Mouse (Mus musculus) duodenum, adult 2 months (tissue): Measurements from ENCODE around the gene Zfp879. TPM values are rescaled to one million over a fixed set of nuclear protein-coding genes. Genes with fewer than 3 reads are reported as not detected.

Experiments
- polyA plus RNA-seq: library from polyadenylated mRNA; depleted of rRNA; stranded (reverse); fragments of >200 nt; gene quantifications from 2 replicates; pipeline ENCODE4 v1.2.3, GENCODE M21; 2012; ENCODE audit warnings: low replicate concordance; rRNA removed

The Zfp879 gene
- polyA plus RNA-seq: 0.04 TPM in 1 of 2 replicates, not detected in the other

DNA sequence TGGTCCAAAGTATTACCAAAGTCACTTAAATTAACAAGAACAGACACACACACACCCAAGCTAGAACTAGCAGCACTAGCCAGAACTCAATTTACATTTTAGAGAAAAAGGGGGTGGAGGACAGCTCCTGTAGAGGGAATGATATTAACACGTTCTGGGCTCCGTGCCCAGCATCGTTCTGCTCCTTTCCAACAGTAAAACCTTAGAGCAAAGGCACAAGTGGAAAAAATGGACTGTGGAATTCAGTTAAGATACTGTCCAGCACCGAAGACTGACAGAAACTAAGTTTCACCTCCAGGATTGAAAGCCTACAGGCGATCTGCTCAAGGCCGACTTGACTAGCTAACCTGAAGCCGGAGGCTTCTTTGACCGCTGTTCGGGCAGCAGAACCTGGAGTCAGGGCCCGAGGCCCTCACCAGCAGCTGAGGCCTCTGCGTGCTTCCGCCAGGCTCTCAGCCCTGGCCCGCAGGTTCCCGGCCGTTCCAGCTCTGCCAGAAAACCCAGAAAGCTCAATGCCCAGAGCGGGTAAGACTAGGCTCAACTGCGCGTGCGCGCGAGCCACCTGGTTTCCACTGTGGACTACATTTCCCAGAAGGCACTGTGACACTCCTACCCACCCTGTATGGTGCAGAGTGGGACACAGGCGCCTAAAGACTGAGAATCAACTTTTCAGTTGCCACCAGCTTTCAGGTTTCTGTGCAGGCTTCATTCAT, at the start of gene Zfp879:
TSS of gene Zfp879 (minus strand) at position 530 of the 713 bp plus-strand sequence.

DNA sequence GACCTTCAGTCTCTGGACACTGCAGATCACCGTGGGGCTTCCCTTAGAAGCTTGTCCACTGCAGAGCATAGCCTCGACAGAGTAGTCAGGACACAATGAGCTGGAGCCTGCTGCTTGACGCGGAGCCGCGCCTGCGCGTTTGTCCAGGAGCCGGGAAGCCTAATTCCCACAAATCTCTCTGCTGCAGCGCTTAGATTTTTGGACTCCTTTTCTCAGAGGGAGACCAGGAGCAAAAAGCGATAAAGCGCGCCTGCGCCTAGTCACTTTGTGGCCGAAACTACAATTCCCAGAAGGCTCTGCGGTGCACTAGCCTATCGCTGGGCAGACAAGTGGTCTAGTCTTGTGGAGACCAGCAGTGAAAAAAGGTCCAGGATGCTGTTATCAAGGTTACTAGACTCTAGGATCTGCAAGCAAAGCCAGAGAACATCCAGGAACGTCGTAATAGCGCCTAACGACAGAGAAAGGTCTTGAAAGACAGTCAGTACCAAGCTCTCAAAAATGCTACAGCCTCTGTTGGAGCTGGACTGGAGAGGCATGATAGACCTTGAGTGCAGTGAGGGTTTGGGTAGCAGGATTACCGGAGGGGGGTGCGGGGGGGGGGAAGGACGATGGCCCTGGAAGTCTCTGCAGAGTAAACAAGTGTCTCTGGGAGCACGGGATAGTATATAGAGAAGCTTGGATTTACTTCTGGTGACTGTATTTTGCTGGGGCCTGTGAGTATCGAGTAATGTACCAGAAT, 46.2 kb upstream of the Zfp879 start, which contains the start of gene Zfp454:
TSS of gene Zfp454 (minus strand) at position 262 of the 739 bp plus-strand sequence.

DNA sequence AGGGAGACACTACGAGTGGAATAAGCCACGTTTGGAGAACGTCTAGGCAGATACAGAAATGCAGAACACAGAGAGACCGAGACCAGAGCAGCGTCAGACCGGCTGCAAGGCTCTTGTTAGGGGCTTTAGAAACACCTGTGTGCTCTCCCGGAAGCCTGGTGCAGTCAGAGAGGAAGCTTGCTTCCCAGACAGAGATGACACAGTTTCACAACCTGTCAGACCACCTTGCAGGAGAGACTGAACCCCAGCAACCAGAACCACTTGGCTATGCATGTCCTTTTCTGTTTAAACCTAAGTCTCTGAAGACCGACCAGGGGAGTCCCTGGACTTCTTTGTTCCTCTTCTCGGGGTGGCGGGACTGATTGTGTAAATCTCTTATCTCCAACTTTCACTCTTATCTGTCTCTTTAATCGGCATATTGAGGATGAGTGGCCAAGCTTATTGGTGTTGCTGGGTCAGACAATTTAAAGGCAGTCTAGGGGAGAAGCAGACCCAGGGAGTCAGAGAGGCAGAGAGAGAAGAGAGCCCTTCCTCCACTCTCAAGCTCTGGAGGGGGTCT, 8.9 kb upstream of the Zfp879 start, which contains the start of gene Grm6:
TSS of gene Grm6 (plus strand) at position 509 of the 559 bp plus-strand sequence.

DNA sequence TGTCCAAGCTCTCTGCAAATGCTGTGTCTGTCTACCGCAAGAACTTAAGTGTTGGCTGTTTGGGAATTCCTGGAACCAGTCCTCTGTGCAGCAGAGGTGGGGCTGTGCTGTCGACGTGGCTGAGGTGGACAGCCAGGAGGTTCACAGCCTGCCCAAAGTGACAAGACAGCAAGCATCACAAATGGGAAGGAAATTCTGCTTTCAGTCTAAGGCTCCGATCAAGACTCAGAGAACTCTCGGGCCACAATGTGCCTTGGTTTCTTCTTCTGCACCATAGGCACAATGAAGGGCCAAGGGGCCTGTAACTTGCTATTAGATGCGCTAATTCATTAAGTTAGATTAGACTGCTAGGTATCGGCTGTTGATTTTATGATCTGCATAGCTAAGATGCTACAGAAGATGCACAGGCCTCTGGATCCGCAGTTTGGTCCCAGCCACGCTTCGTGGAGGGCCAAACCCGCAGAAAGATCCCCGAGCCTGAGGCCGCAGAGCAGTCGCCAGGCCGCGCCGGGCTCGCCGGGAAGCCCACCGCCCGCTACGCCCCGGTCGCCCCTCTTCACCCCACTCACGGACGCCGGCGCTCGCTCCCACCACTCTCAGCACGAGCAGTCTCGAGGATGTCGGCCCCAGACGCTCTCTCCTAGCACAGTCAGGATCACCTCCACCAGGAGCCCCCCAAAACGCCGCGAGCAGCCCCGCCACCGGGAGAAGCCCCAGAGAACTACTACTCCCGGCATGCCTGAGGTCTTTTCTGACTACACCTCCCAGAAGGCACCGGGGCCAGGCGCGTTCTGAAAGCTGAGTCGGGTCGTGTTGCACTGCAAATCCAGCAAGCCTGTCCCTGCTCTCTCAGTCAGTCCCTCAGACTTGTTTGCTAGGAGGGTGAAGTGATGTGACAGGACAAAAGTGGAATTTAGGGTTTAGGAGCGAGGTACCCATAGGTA, 14.1 kb downstream of the Zfp879 start, which contains the start of gene Zfp354c:
TSS of gene Zfp354c (minus strand) at position 715 of the 944 bp plus-strand sequence.

Other genes starting within 250 kb of the Zfp879 start
- 2.4 and 3.4 TPM in 2 replicates for gene Adamts2, start 239.5 kb downstream of the Zfp879 start, polyA plus RNA-seq
- 0.06 TPM in 2 replicates for gene Zfp354c, start 13.8 kb downstream of the Zfp879 start, polyA plus RNA-seq
- gene Grm6, start 9.1 kb upstream of the Zfp879 start, polyA plus RNA-seq: not detected in 2 replicates
- 0.21 TPM in 1 of 2 replicates, not detected in the other for gene Zfp454, start 46.1 kb upstream of the Zfp879 start, polyA plus RNA-seq
- 0.12 and 0.19 TPM in 2 replicates for gene Zfp2, start 74.6 kb upstream of the Zfp879 start, polyA plus RNA-seq
- not detected in 2 replicates for gene Zfp354b, start 90.1 kb upstream of the Zfp879 start, polyA plus RNA-seq
- not detected in 2 replicates for gene 4933414I15Rik, start 102.2 kb upstream of the Zfp879 start, polyA plus RNA-seq
- 0.15 TPM in 1 of 2 replicates, not detected in the other for gene Prop1, start 112.2 kb upstream of the Zfp879 start, polyA plus RNA-seq
- not detected in 2 replicates for gene Olfr1378, start 125.0 kb upstream of the Zfp879 start, polyA plus RNA-seq
- not detected in 2 replicates for gene Olfr1377, start 140.4 kb upstream of the Zfp879 start, polyA plus RNA-seq
- not detected in 2 replicates for gene Olfr51, start 162.0 kb upstream of the Zfp879 start, polyA plus RNA-seq
- gene Olfr54, start 172.7 kb upstream of the Zfp879 start, polyA plus RNA-seq: not detected in 2 replicates
- not detected in 2 replicates for gene Olfr1375, start 206.6 kb upstream of the Zfp879 start, polyA plus RNA-seq
- gene Zfp354a, start 217.7 kb upstream of the Zfp879 start, polyA plus RNA-seq: 0.14 and 0.16 TPM in 2 replicates